ENCODE assay signal across 9 mouse cellular contexts in genomic region chr7:72229925-72230324, GRCm38 (mm10).
"Had no signal": no experiment of that assay in that cellular context is flagged by ENCODE, and none has a peak within 500 bp of the region (broad histone marks: within the 10 kb centered on the region; RNA-seq: fewer than 3 reads in every experiment).

No protein-coding gene starts in this region.

- H3K27me3 ChIP-seq: liver, embryonic 15.5 days had no signal

- H3K4me3 ChIP-seq: liver, embryonic 15.5 days had no signal

- H3K9me3 ChIP-seq: liver, embryonic 15.5 days had no signal

- H3K36me3 ChIP-seq: liver, embryonic 15.5 days had no signal

- H3K4me2 ChIP-seq: liver, embryonic 11.5 days; liver, embryonic 15.5 days had no signal

- H3K4me1 ChIP-seq: liver, embryonic 15.5 days had no signal

- DNase-seq: kidney, adult 8-10 months; lung, adult 2 months; lung, postnatal 36 days; right cerebral cortex, postnatal 14 days; thymus, postnatal 36 days had no signal

- ATAC-seq: intestine, embryonic 16.5 days; lung, postnatal 0 days had no signal

- H3K9ac ChIP-seq: liver, embryonic 15.5 days had no signal

- H3K27ac ChIP-seq: liver, embryonic 15.5 days had no signal
